Mouse (Mus musculus) MEL (cell line): ENCODE measurements around the gene Qrich1. TPM values are rescaled to one million over a fixed set of nuclear protein-coding genes. Genes with fewer than 3 reads are reported as not detected.

Experiments used
- DNase-seq: peaks from one replicate; pipeline ENCODE4 v3.0.0; 2011; ENCODE audit warnings: low read depth, low spot score
- H3K27ac ChIP-seq: 2 replicates; pipeline ENCODE4 v1.5.1; 2012; ENCODE audit warnings: low read depth, mild to moderate bottlenecking, control low read depth, low read length, moderate library complexity; ENCODE audit not compliant: control insufficient read depth
- H3K27me3 ChIP-seq, 2 experiments: fragments of 150-350 bp in 1 of 2; sonication (generic) in 1 of 2; 2 replicates each; pipeline ENCODE4 v1.6.1; 2012; ENCODE audit warnings: low read length in 2 of 2, mild to moderate bottlenecking in 2 of 2, improper control_type of control experiment in 1 of 2, moderate library complexity in 1 of 2; ENCODE audit not compliant: insufficient read depth in 2 of 2, control insufficient read depth in 1 of 2
- H3K36me3 ChIP-seq, 2 experiments: 2 replicates each; pipeline ENCODE4 v1.6.1; 2012 to 2014; ENCODE audit warnings: low read length in 2 of 2, improper control_type of control experiment in 1 of 2, inconsistent platforms in 1 of 2, mild to moderate bottlenecking in 1 of 2; ENCODE audit not compliant: insufficient read depth in 2 of 2, control insufficient read depth in 1 of 2
- H3K4me1 ChIP-seq, 2 experiments: fragments of 150-350 bp in 1 of 2; sonication (generic) in 1 of 2; 2 replicates each; pipeline ENCODE4 v1.6.1; 2012; ENCODE audit warnings: low read length in 2 of 2, improper control_type of control experiment in 1 of 2, mild to moderate bottlenecking in 1 of 2; ENCODE audit not compliant: insufficient read depth in 2 of 2, control insufficient read depth in 1 of 2
- H3K4me3 ChIP-seq, 2 experiments: fragments of 150-350 bp in 1 of 2; sonication (generic) in 1 of 2; 2 replicates each; pipeline ENCODE4 v1.5.1; 2012; ENCODE audit warnings: low read depth in 2 of 2, low read length in 2 of 2, mild to moderate bottlenecking in 2 of 2, moderate library complexity in 2 of 2, control low read depth in 1 of 2, improper control_type of control experiment in 1 of 2; ENCODE audit not compliant: control insufficient read depth in 1 of 2, insufficient read depth in 1 of 2
- H3K79me2 ChIP-seq: 2 replicates; pipeline ENCODE4 v1.6.1; 2012; ENCODE audit warnings: mild to moderate bottlenecking, low read length, moderate library complexity; ENCODE audit not compliant: control insufficient read depth, poor library complexity, insufficient read depth
- H3K9ac ChIP-seq: 2 replicates; pipeline ENCODE4 v1.6.1; 2012; ENCODE audit warnings: low read depth, mild to moderate bottlenecking, control low read depth, low read length, moderate library complexity; ENCODE audit not compliant: control insufficient read depth, poor library complexity, severe bottlenecking
- H3K9me3 ChIP-seq: fragments of 150-350 bp; sonication (generic); replicated peaks from 2 replicates; pipeline ENCODE4 v1.6.1; 2012; ENCODE audit warnings: mild to moderate bottlenecking, low read length, improper control_type of control experiment, moderate library complexity; ENCODE audit not compliant: insufficient read depth
- CHD1 ChIP-seq: IDR thresholded peaks from 2 replicates; pipeline ENCODE4 v1.6.1; 2012; ENCODE audit warnings: low read depth, mild to moderate bottlenecking, inconsistent platforms, low read length, improper control_type of control experiment
- EP300 ChIP-seq, 2 experiments: IDR thresholded peaks; 2 replicates each; pipeline ENCODE4 v1.6.1; 2011; ENCODE audit warnings: improper control_type of control experiment in 2 of 2, low read length in 2 of 2, low read depth in 1 of 2, mild to moderate bottlenecking in 1 of 2
- GATA1 ChIP-seq: IDR thresholded peaks from 2 replicates; pipeline ENCODE4 v1.6.1; 2011; ENCODE audit warnings: low read depth, low read length, improper control_type of control experiment
- MAX ChIP-seq: IDR thresholded peaks from 2 replicates; pipeline ENCODE4 v1.6.1; 2011; ENCODE audit warnings: low read length, improper control_type of control experiment
- MYB ChIP-seq: IDR thresholded peaks from 2 replicates; pipeline ENCODE4 v1.6.1; 2011; ENCODE audit warnings: mild to moderate bottlenecking, low read depth, low read length, improper control_type of control experiment
- NELFE ChIP-seq: IDR thresholded peaks from 2 replicates; pipeline ENCODE4 v1.6.1; 2011; ENCODE audit warnings: low read depth, low read length, improper control_type of control experiment
- NRF1 ChIP-seq: IDR thresholded peaks from 2 replicates; pipeline ENCODE4 v1.6.1; 2014; ENCODE audit warnings: low read depth, mild to moderate bottlenecking, inconsistent platforms, low read length, improper control_type of control experiment, moderate library complexity; ENCODE audit not compliant: poor library complexity, insufficient read depth, severe bottlenecking
- SMC3 ChIP-seq: IDR thresholded peaks from 2 replicates; pipeline ENCODE4 v1.6.1; 2011; ENCODE audit warnings: low read depth, low read length, improper control_type of control experiment
- TBP ChIP-seq: IDR thresholded peaks from 2 replicates; pipeline ENCODE4 v1.8.0; 2011; ENCODE audit warnings: low read depth, low read length, improper control_type of control experiment
- TCF12 ChIP-seq: IDR thresholded peaks from 2 replicates; pipeline ENCODE4 v1.6.1; 2014; ENCODE audit warnings: low read depth, mild to moderate bottlenecking, inconsistent platforms, low read length, improper control_type of control experiment, moderate library complexity
- UBTF ChIP-seq: IDR thresholded peaks from 2 replicates; pipeline ENCODE4 v1.6.1; 2012; ENCODE audit warnings: low read depth, mild to moderate bottlenecking, inconsistent platforms, low read length, improper control_type of control experiment, moderate library complexity, borderline replicate concordance; ENCODE audit not compliant: insufficient read depth
- ZC3H11A ChIP-seq: IDR thresholded peaks from 2 replicates; pipeline ENCODE4 v1.6.1; 2012; ENCODE audit warnings: low read depth, mild to moderate bottlenecking, inconsistent platforms, low read length, improper control_type of control experiment
- ZKSCAN1 ChIP-seq: IDR thresholded peaks from 2 replicates; pipeline ENCODE4 v1.6.1; 2012; ENCODE audit warnings: low read depth, mild to moderate bottlenecking, inconsistent platforms, low read length, improper control_type of control experiment, moderate library complexity
- ZNF384 ChIP-seq: IDR thresholded peaks from 2 replicates; pipeline ENCODE4 v1.6.1; 2012; ENCODE audit warnings: low read depth, mild to moderate bottlenecking, inconsistent platforms, low read length, improper control_type of control experiment
- polyA plus RNA-seq, 2 experiments: library from polyadenylated mRNA; stranded (reverse) in 1 of 2; unstranded in 1 of 2; fragments of >175 nt in 1 of 2; fragments of >200 nt in 1 of 2; gene quantifications; 2 replicates each; pipeline versions ENCODE4 v1.2.1 to v1.2.4; 2012; ENCODE audit warnings: low replicate concordance in 2 of 2, low read depth in 1 of 2; ENCODE audit not compliant: insufficient read length in 2 of 2, insufficient read depth in 1 of 2, missing spikeins in 1 of 2
- total RNA-seq: library from RNA; depleted of rRNA; stranded (reverse); fragments of 300-350 nt; gene quantifications from 2 replicates; pipeline ENCODE4 v1.2.3, GENCODE M21; 2012

The Qrich1 gene
- total and polyA plus RNA-seq, 3 experiments: 84.5 to 161 (median 126) TPM

GRCm38 (mm10) chr9:108494146-108494825 lies 22.3 kb upstream of the Qrich1 start:
- Histone ChIP-seq H3K4me1 (peaks cover 4 to 9% of the 10 kb centered on the region in 2 experiments), H3K36me3 (peaks cover 5 to 26% of the 10 kb centered on the region in 2 experiments; a peak in 3 of 4 replicates), H3K4me3 (no peak overlapping the region), H3K79me2 (peaks cover 23% of the 10 kb centered on the region), H3K9me3 (no peaks in the 10 kb centered on the region), H3K9ac (no peak overlapping the region), H3K27ac (no peak overlapping the region), H3K27me3 (no peaks in the 10 kb centered on the region)
- DNase-seq: no peak
- no peak for TF ChIP-seq CHD1
- TF ChIP-seq ZC3H11A: no peak
- TF ChIP-seq MAX: no peak
- no peak for TF ChIP-seq GATA1
- no peak for TF ChIP-seq TBP
- TF ChIP-seq MYB: no peak
- TF ChIP-seq, all 39 proteins: peak for 0

- Histone ChIP-seq H3K27me3 (no peaks in the 10 kb centered on the region), H3K4me3 (no peak overlapping the region), H3K9ac (no peak overlapping the region), H3K79me2 (peaks cover 23% of the 10 kb centered on the region), H3K27ac (no peak overlapping the region), H3K9me3 (no peaks in the 10 kb centered on the region), H3K4me1 (peaks cover 4 to 8% of the 10 kb centered on the region in 2 experiments), H3K36me3 (peaks cover 5 to 29% of the 10 kb centered on the region in 2 experiments; a peak in 3 of 4 replicates)
- TF ChIP-seq ZNF384 (no peak), ZC3H11A (no peak), GATA1 (no peak), ZKSCAN1 (no peak), TCF12 (no peak), MYB (no peak)
- DNase-seq: no peak
Observed at GRCm38 (mm10) chr9:108494905-108495304, 21.7 kb upstream of the Qrich1 start.

GRCm38 (mm10) chr9:108499231-108499630 lies 17.4 kb upstream of the Qrich1 start:
- H3K27me3 ChIP-seq: no peaks in the 10 kb centered on the region
- H3K36me3 ChIP-seq: peaks cover 0 to 22% of the 10 kb centered on the region in 2 experiments; a peak in 3 of 4 replicates
- no peak for DNase-seq
- no peak overlapping the region for H3K27ac ChIP-seq
- no peaks in the 10 kb centered on the region for H3K4me1 ChIP-seq
- no peaks in the 10 kb centered on the region for H3K79me2 ChIP-seq
- TF ChIP-seq NELFE: no peak
- TF ChIP-seq ZKSCAN1: no peak
- TF ChIP-seq NRF1: no peak
- TF ChIP-seq SMC3: no peak
- no peak for TF ChIP-seq UBTF
- TF ChIP-seq EP300 (IDR thresholded peaks at IDR 0.05; ENCODE audit: low read depth in 1 of 2, low read length in 2 of 2): no peak
- no peak overlapping the region for H3K9ac ChIP-seq
- no peaks in the 10 kb centered on the region for H3K9me3 ChIP-seq
- no peak overlapping the region for H3K4me3 ChIP-seq
